Mouse (Mus musculus) adrenal gland, postnatal 4 days (tissue): ENCODE measurements around the gene Ltb4r2. TPM values are rescaled to one million over a fixed set of nuclear protein-coding genes. Genes with fewer than 3 reads are reported as not detected.
A peak's percentile ranks its signal among the peaks of the same experiment; 100 is the strongest.

Experiments used
- DNase-seq, 2 experiments: peaks; one replicate each; pipeline ENCODE4 v3.0.0; 2021 to 2022; ENCODE audit warnings: low spot score in 2 of 2, mixed read lengths in 2 of 2
- total RNA-seq, 2 experiments: library from RNA; stranded (reverse); gene quantifications; 2 replicates each; pipeline ENCODE4 v1.2.3; 2021

The Ltb4r2 gene
- total RNA-seq, 2 experiments from 2014 or later, result 0.17 to 0.34 TPM

DNA sequence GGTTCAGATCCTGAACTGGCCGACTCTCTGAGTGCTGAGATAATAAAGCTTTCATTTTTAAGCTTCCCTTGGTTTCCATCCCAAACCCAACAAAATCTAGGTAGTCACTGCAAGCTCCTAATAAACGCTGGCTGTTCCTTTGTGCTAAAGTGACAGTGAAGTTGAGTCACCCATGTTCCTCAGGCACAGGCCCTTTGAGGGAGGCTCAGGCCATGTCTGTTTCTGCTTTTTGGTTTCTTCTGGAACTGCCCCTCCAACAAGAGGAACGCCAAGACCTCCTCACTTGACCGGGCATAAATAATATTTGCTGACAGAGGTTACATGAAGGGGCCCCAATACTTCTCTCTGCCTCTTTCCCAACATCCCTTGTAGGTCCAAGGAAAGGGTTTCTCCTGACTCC, 25.5 kb upstream of the Ltb4r2 start:
- no peak for DNase-seq

DNA sequence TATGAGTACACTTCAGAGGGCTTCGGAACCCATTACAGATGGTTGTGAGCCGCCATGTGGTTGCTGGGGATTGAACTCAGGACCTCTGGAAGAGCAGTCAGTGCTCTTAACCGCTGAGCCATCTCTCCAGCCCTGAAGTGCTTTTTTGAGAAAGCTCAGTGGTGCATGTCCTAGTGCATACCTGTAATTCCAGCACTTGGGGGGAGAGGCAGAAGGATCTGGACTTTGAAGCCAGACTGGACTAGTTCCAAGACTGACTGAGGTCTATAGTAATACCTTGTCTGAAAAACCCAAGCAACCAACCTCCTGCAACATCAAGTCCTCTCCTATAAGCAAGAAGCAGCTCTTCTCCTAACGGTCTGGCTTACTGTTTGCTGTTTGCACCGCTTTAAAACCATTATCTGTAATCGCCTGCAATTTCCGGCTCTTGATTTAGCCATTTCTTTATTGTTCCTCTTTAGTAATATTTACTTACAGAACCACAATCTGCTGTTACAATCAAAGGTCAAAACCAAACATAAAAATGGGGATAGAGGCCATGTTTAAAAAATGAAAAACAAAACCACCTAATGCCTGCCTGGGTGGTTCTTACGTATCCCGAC, 24.0 kb upstream of the Ltb4r2 start:
- no peak for DNase-seq

DNA sequence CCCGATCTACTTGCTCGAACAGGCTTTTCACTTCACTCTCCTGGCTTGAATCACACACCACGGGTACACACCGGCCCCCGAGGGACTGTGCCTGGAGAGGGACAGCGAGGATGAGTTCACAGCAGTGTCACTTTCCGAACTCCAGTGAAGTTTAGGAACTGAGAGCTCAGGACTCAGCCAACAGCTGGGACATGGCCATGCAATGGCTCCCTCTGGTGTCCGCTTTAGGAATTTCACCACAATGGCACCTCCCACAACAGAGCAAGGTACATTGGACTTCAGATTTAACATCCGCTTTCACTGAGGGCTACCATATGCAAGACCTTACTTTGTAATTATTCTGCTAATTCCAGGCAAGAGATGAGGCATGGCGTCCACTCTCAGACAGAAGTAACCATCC, 17.5 kb upstream of the Ltb4r2 start:
- peak; percentile 70 to 76 for DNase-seq

DNA sequence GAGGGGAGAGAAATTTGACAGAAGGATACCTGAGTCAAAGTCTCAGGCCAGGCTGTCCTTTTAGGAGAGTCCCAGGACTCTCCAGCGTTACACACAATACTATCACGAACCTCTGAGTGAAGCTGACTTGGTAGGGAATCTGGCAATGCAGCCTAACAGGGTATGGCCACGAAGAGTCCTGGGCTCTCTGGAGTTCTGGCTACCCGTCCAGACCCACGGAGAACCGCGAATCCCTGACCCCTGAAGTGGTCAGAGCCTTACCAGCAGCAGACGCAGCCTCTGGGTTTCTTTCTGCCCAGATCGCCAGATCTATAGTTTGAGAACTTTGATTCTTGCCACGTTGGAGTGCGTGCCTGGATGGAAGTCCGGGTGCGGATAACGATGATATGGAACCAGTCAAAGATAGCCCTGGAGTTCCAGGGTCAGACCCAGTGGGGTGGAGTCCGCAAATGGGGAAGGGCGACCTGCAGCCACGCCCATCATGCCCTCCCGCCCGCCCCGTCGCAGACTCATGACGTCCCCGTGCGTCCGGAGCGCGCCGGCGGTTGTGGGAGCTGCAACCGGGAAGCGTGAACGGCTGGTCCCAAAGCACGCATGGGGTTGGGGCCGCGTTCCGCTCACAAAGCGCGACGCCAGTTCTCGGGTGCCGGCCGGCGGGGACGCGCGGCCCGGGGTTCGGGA, 15.9 kb upstream of the Ltb4r2 start, which contains the start of the genes Dhrs1 and Nop9:
Gene Dhrs1 (minus strand): TSS at position 511 of the 681 bp plus-strand sequence.
Gene Nop9 (plus strand): TSS at position 514 of the 681 bp plus-strand sequence.
- DNase-seq, result peak; percentile 74 to 80

DNA sequence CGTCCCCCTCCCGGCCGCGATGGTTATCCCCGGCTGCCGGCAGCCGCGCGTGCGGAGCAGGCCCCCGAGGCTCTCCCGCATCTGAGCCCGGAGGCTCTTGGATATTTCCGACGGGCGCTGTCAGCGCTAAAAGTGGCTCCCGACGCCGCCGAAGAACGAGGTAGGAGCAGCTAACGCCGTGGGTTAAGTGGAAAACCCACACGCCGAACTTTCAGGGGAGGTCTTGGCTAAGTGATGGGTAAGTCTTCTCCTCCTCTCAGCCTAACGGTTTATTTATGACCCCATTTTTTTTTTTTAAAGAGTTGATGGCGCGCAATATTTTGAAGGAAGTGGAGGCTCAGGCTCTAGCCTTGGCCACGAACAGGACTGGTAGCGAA, 15.4 kb upstream of the Ltb4r2 start:
- no peak for DNase-seq

DNA sequence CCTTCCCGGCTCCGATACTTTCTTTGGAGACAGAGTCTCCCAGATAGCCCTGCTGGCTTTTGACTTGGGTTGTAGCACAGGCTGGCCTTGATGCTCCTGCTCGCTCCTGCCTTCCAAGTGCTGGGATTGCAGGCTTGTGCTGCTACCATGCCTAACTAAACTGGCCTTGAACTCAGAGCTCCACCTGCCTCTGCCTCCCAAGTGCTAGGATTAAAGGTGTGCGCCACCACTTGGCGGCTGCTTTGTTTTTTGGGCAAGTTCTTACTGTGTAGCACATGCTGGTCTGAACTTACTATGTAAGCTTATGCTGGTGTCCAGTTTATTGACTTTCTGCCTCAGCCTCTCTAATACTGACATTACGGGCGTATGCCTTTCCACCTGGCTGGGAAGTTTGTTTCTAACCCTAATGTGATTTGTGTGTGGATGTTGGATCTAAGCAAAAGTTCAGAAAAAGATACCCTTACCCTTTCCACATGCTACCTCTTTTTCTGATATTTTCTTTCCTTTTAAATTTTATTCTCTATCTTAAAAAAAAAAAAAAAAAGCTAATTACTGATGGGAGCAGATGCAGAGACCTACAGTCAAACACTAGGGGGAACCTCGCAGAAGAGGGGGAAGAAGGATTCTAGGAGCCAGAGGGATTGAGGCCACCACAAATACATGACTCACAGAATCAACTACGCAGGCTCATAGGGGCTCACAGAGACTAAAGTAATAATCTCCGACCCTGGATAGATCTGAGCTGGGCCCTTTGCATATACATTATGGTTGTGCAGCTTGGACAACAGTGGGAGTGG, 14.0 kb upstream of the Ltb4r2 start:
- no peak for DNase-seq

DNA sequence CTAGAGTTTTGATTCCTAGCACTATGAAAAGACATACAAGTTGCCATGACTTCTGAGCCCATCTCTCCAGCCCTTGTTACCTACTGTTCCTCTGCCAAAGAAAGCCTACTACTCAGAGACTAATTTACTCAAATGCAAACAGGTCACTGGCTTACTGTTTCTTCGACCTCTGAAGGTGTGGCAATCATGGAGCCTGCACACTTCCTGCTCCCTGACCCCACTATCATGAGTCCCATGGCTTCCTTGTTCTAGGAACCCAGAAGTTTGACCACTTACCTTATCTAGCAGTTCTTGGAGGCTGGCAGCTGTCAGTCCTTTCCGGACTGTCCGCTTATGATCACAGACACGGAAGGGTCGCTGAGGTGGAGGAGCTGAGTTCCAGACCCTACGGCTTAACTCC, 3.7 kb upstream of the Ltb4r2 start:
- no peak for DNase-seq

DNA sequence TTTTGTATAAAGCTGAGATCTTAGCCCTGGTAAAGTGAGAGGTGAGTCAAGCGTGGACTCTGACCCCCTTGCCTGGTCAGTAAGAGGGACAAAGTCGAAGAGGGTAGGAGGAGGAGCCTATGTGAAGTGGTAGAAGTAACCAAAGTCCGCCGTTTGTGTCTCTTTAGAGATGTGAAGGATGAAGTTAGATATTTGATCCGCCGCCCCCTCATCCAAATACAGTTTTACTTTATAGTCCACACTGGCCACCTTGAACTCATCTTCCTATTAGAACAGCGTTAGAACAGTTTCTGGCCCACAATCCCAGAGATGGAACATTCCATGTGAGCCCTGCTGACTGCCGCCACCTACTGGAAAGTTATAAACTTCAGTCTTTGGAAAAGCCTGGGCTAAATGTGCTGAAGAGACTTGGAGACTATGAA, 2.9 kb upstream of the Ltb4r2 start, which contains the start of gene Cideb:
Gene Cideb (minus strand): TSS at position 96 of the 422 bp plus-strand sequence.
- no peak for DNase-seq

DNA sequence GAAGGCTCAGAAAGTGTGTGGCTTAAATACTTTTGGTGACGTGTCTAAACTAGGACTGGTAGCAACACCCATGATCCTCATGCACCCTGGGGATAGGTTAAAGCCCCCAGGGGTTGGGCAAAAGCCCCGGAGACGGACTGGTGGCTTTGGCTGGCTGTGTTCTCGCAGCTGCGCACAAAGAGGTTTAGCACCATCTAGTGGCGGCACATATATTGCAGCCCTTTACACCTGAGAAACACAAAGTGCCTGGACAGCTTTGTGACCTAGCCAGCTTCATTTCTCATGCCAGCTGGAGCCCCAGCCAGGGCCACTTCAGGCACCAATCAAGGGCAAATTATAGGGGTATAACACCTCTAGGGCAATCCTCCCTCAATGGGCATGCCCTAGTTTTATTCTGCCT, 1.1 kb upstream of the Ltb4r2 start:
- DNase-seq, result peak; percentile 51 to 64

DNA sequence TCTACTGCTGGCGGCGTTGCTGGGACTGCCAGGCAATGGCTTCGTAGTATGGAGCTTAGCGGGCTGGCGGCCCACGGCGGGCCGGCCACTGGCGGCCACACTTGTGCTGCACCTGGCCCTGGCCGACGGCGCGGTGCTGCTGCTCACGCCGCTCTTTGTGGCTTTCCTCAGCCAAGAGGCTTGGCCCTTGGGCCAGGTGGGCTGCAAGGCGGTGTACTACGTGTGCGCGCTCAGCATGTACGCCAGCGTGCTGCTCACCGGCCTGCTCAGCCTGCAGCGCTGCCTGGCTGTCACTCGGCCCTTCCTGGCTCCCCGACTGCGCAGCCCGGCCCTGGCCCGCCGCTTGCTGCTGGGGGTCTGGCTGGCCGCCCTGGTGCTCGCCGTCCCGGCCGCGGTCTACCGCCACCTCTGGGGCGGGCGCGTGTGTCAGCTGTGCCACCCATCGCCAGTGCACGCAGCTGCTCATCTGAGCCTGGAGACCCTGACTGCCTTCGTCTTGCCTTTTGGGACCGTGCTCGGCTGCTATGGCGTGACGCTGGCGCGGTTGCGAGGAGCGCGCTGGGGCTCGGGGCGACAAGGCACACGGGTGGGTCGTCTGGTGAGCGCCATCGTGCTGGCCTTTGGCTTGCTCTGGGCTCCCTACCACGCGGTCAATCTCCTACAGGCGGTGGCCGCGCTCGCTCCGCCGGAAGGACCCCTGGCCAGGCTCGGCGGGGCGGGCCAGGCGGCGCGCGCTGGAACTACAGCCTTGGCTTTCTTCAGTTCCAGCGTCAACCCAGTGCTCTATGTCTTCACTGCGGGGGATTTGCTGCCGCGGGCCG, 983 bp downstream of the Ltb4r2 start:
- DNase-seq, result no peak

DNA sequence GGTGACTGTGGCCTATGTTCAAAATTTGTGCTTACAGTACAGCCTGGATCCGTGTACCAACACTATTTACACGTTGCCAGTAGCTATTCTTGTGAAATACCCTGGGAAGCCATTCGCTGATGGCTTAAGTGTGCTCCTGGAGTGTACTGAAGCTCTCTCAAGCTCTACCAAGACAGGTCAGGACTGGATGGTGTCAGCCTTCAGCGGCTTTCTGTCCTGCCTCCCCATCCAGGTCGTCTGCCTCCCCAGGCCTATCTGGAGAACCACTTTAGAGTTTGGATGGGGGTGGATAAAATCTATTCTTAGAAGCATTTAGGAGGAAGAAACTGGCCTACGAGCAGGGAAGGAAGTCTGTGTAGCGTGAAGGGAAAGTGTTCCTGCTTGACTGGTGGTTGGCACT, 1.9 kb downstream of the Ltb4r2 start:
- DNase-seq, result no peak

DNA sequence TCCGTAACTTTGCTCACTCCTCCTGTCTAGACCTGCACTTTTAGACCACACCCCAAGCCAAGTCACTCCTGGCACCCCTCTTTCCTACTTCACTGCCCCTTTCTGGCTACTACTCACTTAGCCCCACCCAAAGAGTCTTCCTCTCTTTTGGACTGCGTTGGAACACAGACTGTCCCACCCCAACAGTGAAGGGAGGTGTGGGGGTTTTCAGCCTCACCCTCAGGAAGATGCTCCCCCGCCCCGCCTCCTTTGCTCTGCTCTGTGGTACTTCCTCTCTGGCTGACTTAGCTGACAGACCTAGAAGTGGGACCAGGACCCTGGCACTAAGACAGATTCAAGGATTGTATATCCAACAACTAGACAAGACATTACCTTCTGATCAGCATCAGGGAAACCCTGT, 4.5 kb downstream of the Ltb4r2 start, which contains the start of gene Ltb4r1:
Gene Ltb4r1 (plus strand): TSS at position 267 of the 400 bp plus-strand sequence.
- DNase-seq, result no peak

DNA sequence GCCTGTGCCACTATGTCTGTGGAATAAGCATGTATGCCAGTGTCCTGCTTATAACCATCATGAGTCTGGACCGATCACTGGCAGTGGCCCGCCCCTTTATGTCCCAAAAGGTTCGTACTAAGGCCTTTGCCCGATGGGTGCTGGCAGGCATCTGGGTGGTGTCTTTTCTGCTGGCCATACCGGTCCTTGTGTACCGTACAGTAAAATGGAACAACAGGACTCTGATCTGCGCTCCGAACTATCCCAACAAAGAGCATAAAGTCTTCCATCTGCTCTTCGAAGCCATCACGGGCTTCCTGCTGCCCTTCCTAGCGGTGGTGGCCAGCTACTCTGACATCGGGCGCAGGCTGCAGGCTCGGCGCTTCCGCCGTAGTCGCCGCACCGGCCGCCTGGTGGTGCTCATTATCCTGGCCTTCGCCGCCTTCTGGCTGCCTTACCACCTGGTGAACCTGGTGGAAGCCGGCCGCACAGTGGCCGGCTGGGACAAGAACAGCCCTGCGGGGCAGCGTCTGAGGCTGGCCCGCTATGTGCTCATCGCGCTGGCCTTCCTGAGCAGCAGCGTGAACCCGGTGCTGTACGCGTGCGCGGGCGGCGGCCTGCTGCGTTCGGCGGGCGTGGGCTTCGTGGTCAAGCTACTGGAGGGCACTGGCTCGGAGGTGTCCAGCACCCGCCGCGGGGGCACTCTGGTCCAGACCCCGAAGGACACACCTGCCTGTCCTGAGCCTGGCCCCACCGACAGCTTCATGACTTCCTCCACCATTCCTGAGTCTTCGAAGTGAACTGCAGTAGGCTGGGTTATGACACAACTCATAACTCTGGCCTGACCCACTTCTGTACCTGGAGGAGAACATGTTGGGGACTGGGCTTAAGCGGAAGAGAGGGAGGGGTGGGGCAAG, 6.5 kb downstream of the Ltb4r2 start:
- DNase-seq, result no peak

DNA sequence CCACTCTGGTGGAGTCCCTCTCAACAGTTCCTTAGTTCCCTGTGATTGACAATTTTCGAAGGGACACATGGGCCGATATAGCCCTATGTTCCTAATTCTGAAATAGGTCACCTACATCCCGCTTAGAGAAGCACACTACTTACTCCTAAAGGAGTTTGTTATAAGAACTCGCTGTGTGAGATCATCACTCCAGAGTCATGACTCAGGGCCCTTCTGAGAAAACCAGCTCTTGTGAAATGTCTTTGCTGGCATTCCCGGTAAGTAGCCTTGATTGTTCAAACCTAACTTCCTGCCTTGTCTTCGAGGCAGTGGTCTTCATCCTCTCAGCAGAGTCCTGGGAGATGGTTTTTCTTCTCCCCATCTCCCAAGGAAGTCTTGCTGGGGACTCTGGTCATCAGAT, 7.3 kb downstream of the Ltb4r2 start:
- DNase-seq, result no peak

DNA sequence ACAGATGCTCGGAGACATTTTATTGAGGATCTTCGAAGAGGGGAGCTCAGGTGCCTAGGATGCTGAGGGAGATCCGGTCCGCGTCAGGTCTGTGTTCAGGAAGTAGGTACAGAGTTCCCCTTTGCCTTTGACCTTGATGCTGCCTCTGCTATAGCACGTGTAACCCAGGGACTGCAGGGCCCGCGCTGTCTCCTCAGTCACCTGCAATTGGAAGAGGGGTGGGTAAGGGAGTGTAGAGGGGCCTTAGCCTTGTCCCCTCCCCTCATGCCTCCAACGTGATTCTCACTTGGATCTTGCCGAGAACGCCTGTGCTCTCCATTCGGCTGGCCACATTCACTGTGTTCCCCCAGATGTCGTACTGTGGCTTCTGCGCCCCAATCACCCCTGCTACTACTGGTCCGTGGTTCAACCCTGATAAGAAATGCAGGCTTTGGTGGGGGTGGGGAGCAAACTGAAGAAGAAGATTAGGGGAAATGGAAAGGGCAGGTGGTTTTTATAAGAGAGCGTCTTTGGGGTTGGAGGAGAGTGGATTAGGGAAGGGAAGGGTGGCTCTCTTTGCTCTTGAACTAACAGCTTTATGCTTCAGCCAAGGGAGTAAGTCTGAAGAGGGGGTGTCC, 8.0 kb downstream of the Ltb4r2 start:
- no peak for DNase-seq

DNA sequence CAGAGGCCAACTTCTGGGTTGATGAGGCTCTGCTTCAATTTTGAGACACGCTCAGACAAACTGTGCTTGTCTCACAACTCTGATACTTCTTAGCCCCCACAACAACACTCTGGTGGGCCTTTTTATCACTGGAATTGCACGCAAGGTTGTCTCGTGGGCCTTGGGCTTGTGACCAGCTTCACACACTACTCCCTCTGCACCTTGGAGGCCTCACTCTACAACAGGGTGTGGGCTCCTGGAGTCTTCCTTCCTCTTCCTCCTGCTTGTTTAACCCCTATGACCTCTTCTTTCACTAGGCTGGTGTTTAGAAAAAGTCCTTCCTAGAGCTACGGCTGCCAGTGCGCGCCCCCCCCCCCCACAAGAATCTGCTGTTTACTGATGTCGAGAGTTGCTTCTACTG, 15.5 kb downstream of the Ltb4r2 start:
- DNase-seq, result no peak

DNA sequence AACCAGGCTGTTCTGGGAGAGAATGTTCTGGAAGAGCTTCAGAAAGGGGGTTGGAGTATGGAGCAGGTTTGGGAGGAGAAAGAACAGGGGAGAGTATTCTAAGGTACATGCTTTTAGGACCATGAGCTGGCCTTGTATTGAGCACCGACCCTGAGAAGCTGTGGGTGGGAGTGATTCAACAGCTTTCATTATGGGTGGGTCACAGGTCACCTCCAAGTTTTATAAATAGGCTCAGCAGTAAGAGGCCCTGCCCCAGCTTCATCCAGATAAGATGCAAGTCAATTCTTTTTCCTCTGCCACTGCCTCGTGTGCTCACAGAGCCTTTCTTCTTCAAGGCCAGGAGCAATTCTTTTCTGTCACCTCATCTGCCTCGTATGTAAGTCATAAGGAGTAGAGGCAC, 15.9 kb downstream of the Ltb4r2 start:
- no peak for DNase-seq

DNA sequence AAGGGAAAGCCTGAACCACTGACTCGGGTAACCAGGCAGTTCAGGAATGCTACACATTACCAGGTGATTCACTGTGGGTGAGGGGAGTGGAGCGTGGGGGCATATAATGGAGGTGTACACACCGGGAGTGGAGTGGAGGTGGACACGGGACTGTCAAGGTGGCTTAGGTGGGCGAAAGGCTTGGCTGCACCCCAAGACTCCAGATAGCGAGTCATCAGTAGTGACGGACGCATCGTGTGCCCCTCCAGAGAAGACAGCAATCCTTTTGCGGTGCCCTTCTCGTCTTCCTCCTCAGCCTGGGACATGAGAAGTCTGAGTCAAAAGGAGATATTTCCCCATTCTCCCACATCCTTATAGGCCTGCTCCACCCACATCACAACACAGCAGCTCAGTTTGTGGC, 16.6 kb downstream of the Ltb4r2 start:
- DNase-seq, result no peak

DNA sequence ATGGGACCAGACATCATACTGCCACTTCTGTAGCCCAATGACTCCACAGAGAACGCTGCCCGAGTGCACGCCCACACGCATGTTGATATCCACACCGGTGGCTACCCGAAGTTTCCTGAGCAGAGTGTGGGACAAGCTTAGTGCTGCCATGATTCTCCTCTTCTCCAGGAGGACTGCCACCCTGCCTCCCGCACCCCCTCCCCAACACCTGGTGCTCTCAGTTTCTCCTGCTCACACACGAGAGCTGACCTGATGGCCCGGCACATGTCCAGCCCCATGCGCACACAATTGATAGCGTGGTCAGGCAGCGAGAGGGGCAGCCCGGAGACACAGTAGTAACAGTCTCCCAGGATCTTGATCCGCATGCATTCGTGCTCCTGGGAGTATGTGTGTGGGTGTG, 17.5 kb downstream of the Ltb4r2 start:
- DNase-seq, result no peak

DNA sequence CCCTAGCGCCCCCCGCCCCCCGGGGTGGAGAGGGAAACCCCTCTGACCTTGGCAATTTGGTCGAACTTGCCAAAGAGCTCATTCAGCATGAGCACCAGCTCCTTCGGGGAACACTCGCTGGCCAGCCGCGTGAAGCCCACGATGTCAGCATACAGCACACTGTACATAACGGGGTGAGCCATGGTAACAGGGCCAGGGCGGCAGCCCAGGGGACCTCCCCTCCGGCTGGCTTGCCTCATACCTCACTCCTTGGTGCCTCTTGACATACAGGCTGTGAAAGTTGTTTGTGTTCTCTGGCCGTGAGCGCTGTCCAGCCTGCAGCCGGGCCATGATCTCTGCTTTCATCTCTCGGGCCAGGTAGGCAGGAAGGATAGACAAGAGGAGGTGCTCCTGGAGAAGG, 18.4 kb downstream of the Ltb4r2 start:
- peak in 1 of 2 experiments; percentile 1 for DNase-seq
